Mouse (Mus musculus) monocyte, adult 59 days (primary cell): ENCODE results near the gene Rab11a. TPM values are rescaled to one million over a fixed set of nuclear protein-coding genes. Genes with fewer than 3 reads are reported as not detected.

Experiments
- total RNA-seq, 2 experiments: library from RNA; stranded (reverse); gene quantifications; one replicate each; pipeline ENCODE4 v1.2.4; 2023

Rab11a gene
- 100 to 1,000 TPM; 185 to 196 TPM for total RNA-seq

DNA sequence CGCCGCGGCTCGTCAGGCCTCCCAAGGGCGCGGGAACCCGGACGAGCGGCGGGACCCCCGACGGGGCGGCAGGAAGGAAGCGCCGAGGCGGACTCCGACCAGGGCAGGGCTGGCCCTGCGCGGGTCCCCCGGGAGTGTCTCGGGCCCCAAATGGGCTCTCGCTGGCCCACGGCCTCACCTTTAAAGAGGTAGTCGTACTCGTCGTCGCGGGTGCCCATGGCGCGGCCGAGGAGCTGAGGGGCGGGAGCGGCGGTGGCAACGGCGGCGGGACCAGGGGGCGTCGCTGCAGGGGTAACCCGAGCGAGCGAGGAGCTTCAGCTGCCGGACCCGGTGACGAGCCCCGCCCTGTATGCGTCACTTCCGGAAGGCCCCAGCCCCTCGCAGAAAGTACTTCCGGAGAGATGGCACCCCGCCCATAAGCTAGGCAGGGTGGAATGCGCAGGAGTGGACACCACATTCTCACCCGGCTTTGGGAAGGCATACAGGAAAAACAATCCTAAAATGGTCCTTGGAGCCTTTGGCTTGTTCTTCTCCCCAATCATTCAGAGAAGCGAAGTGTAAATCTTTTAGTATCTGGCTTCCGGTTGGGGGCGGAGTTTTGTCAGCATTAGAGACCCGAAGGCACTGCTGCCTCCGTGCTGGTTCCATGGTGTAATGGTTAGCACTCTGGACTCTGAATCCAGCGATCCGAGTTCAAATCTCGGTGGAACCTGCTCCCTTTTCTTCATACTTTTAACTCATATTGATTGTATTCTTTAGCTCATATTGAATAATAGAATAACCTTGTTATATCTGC lies at the start of gene Rab11a:
TSS of gene Rab11a (minus strand) at position 353 of the 796 bp plus-strand sequence.

Other genes with a start within 250 kb of the Rab11a start
- gene Dennd4a, start 73.6 kb upstream of the Rab11a start, total RNA-seq = 100 to 1,000 TPM; 212 to 226 TPM
- gene Slc24a1, start 213.8 kb upstream of the Rab11a start, total RNA-seq = not detected
- gene Ints14, start 223.1 kb upstream of the Rab11a start, total RNA-seq = 10 to 100 TPM; 26.5 to 28.0 TPM